Mouse (Mus musculus): ENCODE measurements at regions not wholly inside any gene's neighbourhood (a gene's known extent, or its start where the extent isn't known, plus 50 kb on each side); places are given as distances from the start of the nearest gene placed in this dataset.

- TF ChIP-seq CTCF (IDR thresholded peaks at IDR 0.05) (no peak), EP300 (IDR thresholded peaks at IDR 0.05) (no peak)
These were observed 181.4 kb upstream of the Arhgap42 start for GRCm38 (mm10) chr9:9420326-9420725.

Measured in lung, postnatal 0 days (tissue).